Mouse (Mus musculus) MEL (cell line): ENCODE results near the gene Slc4a2. TPM values are rescaled to one million over a fixed set of nuclear protein-coding genes. Genes with fewer than 3 reads are reported as not detected.

Source experiments
- DNase-seq: peaks from one replicate; pipeline ENCODE4 v3.0.0; 2011; ENCODE audit warnings: low read depth, low spot score
- H3K27ac ChIP-seq: 2 replicates; pipeline ENCODE4 v1.5.1; 2012; ENCODE audit warnings: low read depth, mild to moderate bottlenecking, control low read depth, low read length, moderate library complexity; ENCODE audit not compliant: control insufficient read depth
- H3K27me3 ChIP-seq, 2 experiments: fragments of 150-350 bp in 1 of 2; sonication (generic) in 1 of 2; 2 replicates each; pipeline ENCODE4 v1.6.1; 2012; ENCODE audit warnings: low read length in 2 of 2, mild to moderate bottlenecking in 2 of 2, improper control_type of control experiment in 1 of 2, moderate library complexity in 1 of 2; ENCODE audit not compliant: insufficient read depth in 2 of 2, control insufficient read depth in 1 of 2
- H3K36me3 ChIP-seq, 2 experiments: 2 replicates each; pipeline ENCODE4 v1.6.1; 2012 to 2014; ENCODE audit warnings: low read length in 2 of 2, improper control_type of control experiment in 1 of 2, inconsistent platforms in 1 of 2, mild to moderate bottlenecking in 1 of 2; ENCODE audit not compliant: insufficient read depth in 2 of 2, control insufficient read depth in 1 of 2
- H3K4me1 ChIP-seq, 2 experiments: fragments of 150-350 bp in 1 of 2; sonication (generic) in 1 of 2; 2 replicates each; pipeline ENCODE4 v1.6.1; 2012; ENCODE audit warnings: low read length in 2 of 2, improper control_type of control experiment in 1 of 2, mild to moderate bottlenecking in 1 of 2; ENCODE audit not compliant: insufficient read depth in 2 of 2, control insufficient read depth in 1 of 2
- H3K4me3 ChIP-seq, 2 experiments: fragments of 150-350 bp in 1 of 2; sonication (generic) in 1 of 2; 2 replicates each; pipeline ENCODE4 v1.5.1; 2012; ENCODE audit warnings: low read depth in 2 of 2, low read length in 2 of 2, mild to moderate bottlenecking in 2 of 2, moderate library complexity in 2 of 2, control low read depth in 1 of 2, improper control_type of control experiment in 1 of 2; ENCODE audit not compliant: control insufficient read depth in 1 of 2, insufficient read depth in 1 of 2
- H3K79me2 ChIP-seq: 2 replicates; pipeline ENCODE4 v1.6.1; 2012; ENCODE audit warnings: mild to moderate bottlenecking, low read length, moderate library complexity; ENCODE audit not compliant: control insufficient read depth, poor library complexity, insufficient read depth
- H3K9ac ChIP-seq: 2 replicates; pipeline ENCODE4 v1.6.1; 2012; ENCODE audit warnings: low read depth, mild to moderate bottlenecking, control low read depth, low read length, moderate library complexity; ENCODE audit not compliant: control insufficient read depth, poor library complexity, severe bottlenecking
- H3K9me3 ChIP-seq: fragments of 150-350 bp; sonication (generic); replicated peaks from 2 replicates; pipeline ENCODE4 v1.6.1; 2012; ENCODE audit warnings: mild to moderate bottlenecking, low read length, improper control_type of control experiment, moderate library complexity; ENCODE audit not compliant: insufficient read depth
- BHLHE40 ChIP-seq: IDR thresholded peaks from 2 replicates; pipeline ENCODE4 v1.6.1; 2012; ENCODE audit warnings: low read depth, mild to moderate bottlenecking, inconsistent platforms, low read length, improper control_type of control experiment, borderline replicate concordance
- CHD1 ChIP-seq: IDR thresholded peaks from 2 replicates; pipeline ENCODE4 v1.6.1; 2012; ENCODE audit warnings: low read depth, mild to moderate bottlenecking, inconsistent platforms, low read length, improper control_type of control experiment
- CHD2 ChIP-seq: IDR thresholded peaks from 2 replicates; pipeline ENCODE4 v1.6.1; 2011; ENCODE audit warnings: low read length, improper control_type of control experiment
- CTCF ChIP-seq, 3 experiments: IDR thresholded peaks in 2 of 3; conservative IDR thresholded peaks in 1 of 3; 2 replicates each; pipeline ENCODE4 v1.5.1; 2011 to 2012; ENCODE audit warnings: low read length in 3 of 3, low read depth in 2 of 3, mild to moderate bottlenecking in 2 of 3, improper control_type of control experiment in 1 of 3, inconsistent platforms in 1 of 3, mixed read lengths in 1 of 3, moderate library complexity in 1 of 3; ENCODE audit not compliant: control insufficient read depth in 1 of 3, insufficient read depth in 1 of 3, poor library complexity in 1 of 3, severe bottlenecking in 1 of 3
- ELF1 ChIP-seq: IDR thresholded peaks from 2 replicates; pipeline ENCODE4 v1.6.1; 2014; ENCODE audit warnings: low read depth, mild to moderate bottlenecking, inconsistent platforms, low read length, improper control_type of control experiment, moderate library complexity
- ETS1 ChIP-seq: IDR thresholded peaks from 2 replicates; pipeline ENCODE4 v1.6.1; 2012; ENCODE audit warnings: low read depth, mild to moderate bottlenecking, inconsistent platforms, low read length, improper control_type of control experiment, moderate library complexity
- HCFC1 ChIP-seq: IDR thresholded peaks from 2 replicates; pipeline ENCODE4 v1.6.1; 2012; ENCODE audit warnings: low read depth, mild to moderate bottlenecking, inconsistent platforms, low read length, improper control_type of control experiment, moderate library complexity
- MAX ChIP-seq: IDR thresholded peaks from 2 replicates; pipeline ENCODE4 v1.6.1; 2011; ENCODE audit warnings: low read length, improper control_type of control experiment
- MAZ ChIP-seq: IDR thresholded peaks from 2 replicates; pipeline ENCODE4 v1.6.1; 2012; ENCODE audit warnings: low read depth, mild to moderate bottlenecking, inconsistent platforms, low read length, improper control_type of control experiment
- MYC ChIP-seq: IDR thresholded peaks from 2 replicates; pipeline ENCODE4 v1.6.1; 2011; ENCODE audit warnings: low read depth, mild to moderate bottlenecking, low read length, improper control_type of control experiment, moderate library complexity
- NRF1 ChIP-seq: IDR thresholded peaks from 2 replicates; pipeline ENCODE4 v1.6.1; 2014; ENCODE audit warnings: low read depth, mild to moderate bottlenecking, inconsistent platforms, low read length, improper control_type of control experiment, moderate library complexity; ENCODE audit not compliant: poor library complexity, insufficient read depth, severe bottlenecking
- POLR2A ChIP-seq, 2 experiments: IDR thresholded peaks; 2 replicates each; pipeline ENCODE4 v1.6.1; 2011 to 2012; ENCODE audit warnings: low read length in 2 of 2, mild to moderate bottlenecking in 2 of 2, control low read depth in 1 of 2, improper control_type of control experiment in 1 of 2, low read depth in 1 of 2, moderate library complexity in 1 of 2; ENCODE audit not compliant: control insufficient read depth in 1 of 2, insufficient read depth in 1 of 2, poor library complexity in 1 of 2
- POLR2AphosphoS5 ChIP-seq: IDR thresholded peaks from 2 replicates; pipeline ENCODE4 v1.6.1; 2012; ENCODE audit warnings: low read depth, borderline replicate concordance, mild to moderate bottlenecking, inconsistent platforms, low read length, moderate library complexity, mixed read lengths
- RAD21 ChIP-seq: IDR thresholded peaks from 2 replicates; pipeline ENCODE4 v1.6.1; 2011; ENCODE audit warnings: mild to moderate bottlenecking, low read depth, low read length, improper control_type of control experiment
- SIN3A ChIP-seq: IDR thresholded peaks from 2 replicates; pipeline ENCODE4 v1.6.1; 2012; ENCODE audit warnings: low read length, improper control_type of control experiment, inconsistent platforms
- SMC3 ChIP-seq: IDR thresholded peaks from 2 replicates; pipeline ENCODE4 v1.6.1; 2011; ENCODE audit warnings: low read depth, low read length, improper control_type of control experiment
- TAL1 ChIP-seq: IDR thresholded peaks from 2 replicates; pipeline ENCODE4 v1.6.1; 2012; ENCODE audit warnings: mild to moderate bottlenecking, inconsistent platforms, low read length, moderate library complexity, mixed read lengths
- TBP ChIP-seq: IDR thresholded peaks from 2 replicates; pipeline ENCODE4 v1.8.0; 2011; ENCODE audit warnings: low read depth, low read length, improper control_type of control experiment
- USF1 ChIP-seq: IDR thresholded peaks from 2 replicates; pipeline ENCODE4 v1.6.1; 2014; ENCODE audit warnings: low read depth, mild to moderate bottlenecking, inconsistent platforms, low read length, improper control_type of control experiment, moderate library complexity
- ZC3H11A ChIP-seq: IDR thresholded peaks from 2 replicates; pipeline ENCODE4 v1.6.1; 2012; ENCODE audit warnings: low read depth, mild to moderate bottlenecking, inconsistent platforms, low read length, improper control_type of control experiment
- ZKSCAN1 ChIP-seq: IDR thresholded peaks from 2 replicates; pipeline ENCODE4 v1.6.1; 2012; ENCODE audit warnings: low read depth, mild to moderate bottlenecking, inconsistent platforms, low read length, improper control_type of control experiment, moderate library complexity
- ZMIZ1 ChIP-seq: IDR thresholded peaks from 2 replicates; pipeline ENCODE4 v1.6.1; 2012; ENCODE audit warnings: low read depth, mild to moderate bottlenecking, inconsistent platforms, low read length, improper control_type of control experiment, moderate library complexity
- ZNF384 ChIP-seq: IDR thresholded peaks from 2 replicates; pipeline ENCODE4 v1.6.1; 2012; ENCODE audit warnings: low read depth, mild to moderate bottlenecking, inconsistent platforms, low read length, improper control_type of control experiment
- polyA plus RNA-seq, 2 experiments: library from polyadenylated mRNA; stranded (reverse) in 1 of 2; unstranded in 1 of 2; fragments of >175 nt in 1 of 2; fragments of >200 nt in 1 of 2; gene quantifications; 2 replicates each; pipeline versions ENCODE4 v1.2.1 to v1.2.4; 2012; ENCODE audit warnings: low replicate concordance in 2 of 2, low read depth in 1 of 2; ENCODE audit not compliant: insufficient read length in 2 of 2, insufficient read depth in 1 of 2, missing spikeins in 1 of 2
- total RNA-seq: library from RNA; depleted of rRNA; stranded (reverse); fragments of 300-350 nt; gene quantifications from 2 replicates; pipeline ENCODE4 v1.2.3, GENCODE M21; 2012

The Slc4a2 gene
- total and polyA plus RNA-seq, 3 experiments, result 20.9 to 56.3 TPM; not detected in 1

DNA sequence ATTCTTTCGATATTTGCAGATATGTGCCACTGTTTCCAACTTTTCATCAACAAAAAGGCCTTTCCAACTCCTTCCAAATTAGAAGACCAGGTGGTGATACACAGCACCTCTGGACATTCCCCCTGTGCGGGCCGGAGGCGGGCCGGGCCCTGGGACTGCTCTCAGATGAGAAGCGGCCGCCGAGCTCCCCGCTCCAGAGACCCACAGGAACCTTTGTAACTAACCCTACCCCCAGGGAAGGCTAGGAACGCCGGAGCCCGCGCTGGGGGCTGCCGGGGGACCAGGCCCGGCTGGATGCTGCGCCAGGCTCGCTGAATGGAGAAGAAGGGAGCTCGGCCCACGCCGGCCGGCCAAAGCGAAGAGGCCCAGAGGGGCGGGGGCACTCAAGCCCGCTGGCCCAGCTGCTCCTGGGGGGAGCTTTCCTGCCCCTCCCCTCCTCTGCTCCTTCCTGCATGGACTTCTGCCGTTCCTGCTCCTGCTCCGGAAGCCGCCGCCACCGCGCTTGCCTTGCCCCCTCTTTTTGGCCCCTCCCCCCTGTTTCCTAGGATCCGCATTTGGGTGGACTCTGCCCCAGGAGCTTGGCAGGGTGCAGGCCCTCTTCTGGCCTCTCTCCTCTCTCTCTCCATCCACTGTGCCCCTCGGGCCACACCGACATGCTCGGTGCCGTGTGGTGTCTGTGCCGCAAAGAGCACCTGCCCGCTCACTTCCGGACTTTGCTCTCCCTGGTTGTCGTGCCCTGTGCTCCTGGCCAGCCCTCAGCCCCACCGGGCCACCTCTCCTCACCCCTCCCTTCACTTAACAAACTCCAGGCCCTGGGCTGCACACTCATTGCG lies 58.8 kb downstream of the Slc4a2 start (continued):
- TF ChIP-seq ZC3H11A, result no peak

DNA sequence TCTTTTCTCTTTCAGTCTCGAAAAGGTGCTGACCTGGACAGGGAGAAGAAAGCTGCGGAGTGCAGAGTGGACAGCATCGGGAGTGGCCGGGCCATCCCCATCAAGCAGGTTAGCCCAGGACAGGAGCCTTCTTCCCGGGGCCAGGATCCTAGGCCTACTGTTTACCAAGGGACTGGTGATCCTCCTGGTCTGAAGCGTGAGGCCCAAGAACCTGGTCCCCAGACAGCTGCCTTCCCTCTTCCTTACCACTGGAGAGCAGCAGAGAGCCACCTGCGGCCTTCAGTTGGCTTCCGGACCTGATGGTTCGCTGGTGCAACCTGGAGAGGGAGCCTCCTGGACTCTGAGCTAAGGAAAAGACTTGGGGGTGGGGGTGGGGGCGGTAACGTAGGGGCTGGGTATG lies 59.7 kb downstream of the Slc4a2 start:
- Histone ChIP-seq H3K9me3 (no peaks in the 10 kb centered on the region), H3K4me1 (no peaks in the 10 kb centered on the region), H3K27ac (no peak overlapping the region), H3K4me3 (no peak overlapping the region), H3K36me3 (peaks cover 0 to 21% of the 10 kb centered on the region in 2 experiments; a peak in 2 of 4 replicates), H3K79me2 (no peaks in the 10 kb centered on the region), H3K27me3 (no peaks in the 10 kb centered on the region), H3K9ac (no peak overlapping the region)
- no peak for TF ChIP-seq TBP
- no peak for TF ChIP-seq CHD1
- no peak for TF ChIP-seq CHD2
- peak; percentile 65 for TF ChIP-seq SMC3
- no peak for TF ChIP-seq USF1
- TF ChIP-seq HCFC1, result no peak
- TF ChIP-seq POLR2AphosphoS5, result no peak
- TF ChIP-seq ZMIZ1, result no peak
- no peak for TF ChIP-seq NRF1
- TF ChIP-seq ZC3H11A, result peak; percentile 31
- no peak for TF ChIP-seq MAZ
- TF ChIP-seq ZKSCAN1, result no peak
- no peak for TF ChIP-seq MAX
- TF ChIP-seq ETS1, result no peak
- no peak for TF ChIP-seq POLR2A (IDR thresholded peaks at IDR 0.05; ENCODE audit: control insufficient read depth in 1 of 2, insufficient read depth in 1 of 2, low read depth in 1 of 2, low read length in 2 of 2, poor library complexity in 1 of 2)
- no peak for TF ChIP-seq ZNF384
- no peak for TF ChIP-seq BHLHE40
- no peak for TF ChIP-seq MYC
- TF ChIP-seq SIN3A, result no peak
- no peak for TF ChIP-seq TAL1
- TF ChIP-seq CTCF (IDR thresholded peaks at IDR 0.05 in 2 of 3, conservative IDR thresholded peaks at IDR 0.05 in 1 of 3; ENCODE audit: control insufficient read depth in 1 of 3, insufficient read depth in 1 of 3, low read depth in 2 of 3, low read length in 3 of 3, poor library complexity in 1 of 3, severe bottlenecking in 1 of 3), result peak; percentile 75 to 89 (median 86)
- no peak for TF ChIP-seq ELF1
- TF ChIP-seq RAD21, result peak; percentile 67
- peak; percentile 71 for DNase-seq
